Mouse (Mus musculus): Measurements from ENCODE around the gene Fam178b. TPM values are rescaled to one million over a fixed set of nuclear protein-coding genes. Genes with fewer than 3 reads are reported as not detected.

Gene Fam178b
- polyA plus RNA-seq, 1 experiment from 2014 or later: 0.59 TPM

GRCm38 (mm10) chr1:36522210-36522609 is 160.8 kb downstream of the Fam178b start:
- ATAC-seq (ENCODE audit: low FRiP score, low TSS enrichment) (no peak), DNase-seq (ENCODE audit: low spot score) (no peak)
- TF ChIP-seq EP300 (optimal IDR thresholded peaks at IDR 0.05): no peak
- TF ChIP-seq CTCF (IDR thresholded peaks at IDR 0.05; ENCODE audit: low read depth): no peak
- Histone ChIP-seq H3K4me3 (ENCODE audit: low read depth, low read length) (no peak overlapping the region), H3K4me2 (replicated peaks; ENCODE audit: low read depth) (no peak overlapping the region), H3K9me3 (ENCODE audit: control insufficient read depth, low read length) (no peaks in the 10 kb centered on the region), H3K27ac (replicated peaks) (no peak overlapping the region), H3K27me3 (ENCODE audit: control insufficient read depth, insufficient read depth, low read length) (no peaks in the 10 kb centered on the region), H3K4me1 (replicated peaks; ENCODE audit: control insufficient read depth, insufficient read depth) (no peaks in the 10 kb centered on the region), H3K36me3 (ENCODE audit: control insufficient read depth, insufficient read depth, low read length) (peaks cover 32% of the 10 kb centered on the region), H3K9ac (ENCODE audit: low read length) (no peak overlapping the region)
- 94% methylated on average over 7 of the region's 7 CpGs for WGBS

DNA sequence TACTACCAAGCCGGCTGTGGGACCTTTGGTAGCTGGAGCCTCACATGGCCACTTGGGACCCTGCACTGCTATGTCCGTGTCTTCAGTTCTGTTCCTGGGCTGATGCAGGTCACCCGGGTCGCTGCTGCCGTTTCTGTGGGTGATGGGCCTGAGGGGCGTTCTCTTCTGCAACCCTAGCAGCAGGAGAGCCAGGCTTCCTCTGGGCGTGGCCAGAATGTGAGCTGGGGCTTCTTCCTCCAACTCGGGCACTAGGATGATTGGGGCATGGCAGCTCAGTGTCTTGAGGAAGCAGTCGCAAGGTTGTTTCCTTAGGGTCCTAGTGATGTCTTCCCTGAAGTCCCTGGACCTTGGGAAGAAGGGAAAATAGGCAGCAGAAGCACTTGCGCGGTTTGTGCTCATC is 163.4 kb downstream of the Fam178b start:
- H3K36me3 ChIP-seq (ENCODE audit: control insufficient read depth, insufficient read depth, low read length): peaks cover 26% of the 10 kb centered on the region
- no peak for ATAC-seq (ENCODE audit: low FRiP score, low TSS enrichment)

GRCm38 (mm10) chr1:36518259-36518658 is 164.7 kb downstream of the Fam178b start:
- ATAC-seq (ENCODE audit: low FRiP score, low TSS enrichment) (no peak), DNase-seq (ENCODE audit: low spot score) (no peak)
- no peak overlapping the region for H3K27ac ChIP-seq (replicated peaks)
- WGBS: 76% methylated on average over 3 of the region's 3 CpGs
- H3K27me3 ChIP-seq (ENCODE audit: control insufficient read depth, insufficient read depth, low read length): no peaks in the 10 kb centered on the region
- H3K4me3 ChIP-seq (ENCODE audit: low read depth, low read length): no peak overlapping the region
- H3K36me3 ChIP-seq (ENCODE audit: control insufficient read depth, insufficient read depth, low read length): peaks cover 26% of the 10 kb centered on the region
- no peak overlapping the region for H3K4me2 ChIP-seq (replicated peaks; ENCODE audit: low read depth)
- TF ChIP-seq EP300 (optimal IDR thresholded peaks at IDR 0.05): no peak
- no peak for TF ChIP-seq CTCF (IDR thresholded peaks at IDR 0.05; ENCODE audit: low read depth)
- no peak overlapping the region for H3K9ac ChIP-seq (ENCODE audit: low read length)
- 0 out of 2 replicates have a peak, but pooled peaks cover 2% of the 10 kb centered on the region for H3K4me1 ChIP-seq (replicated peaks; ENCODE audit: control insufficient read depth, insufficient read depth)
- no peaks in the 10 kb centered on the region for H3K9me3 ChIP-seq (ENCODE audit: control insufficient read depth, low read length)

More for the DNA sequence above, 163.4 kb downstream of the Fam178b start:
- Histone ChIP-seq H3K9me3 (ENCODE audit: control insufficient read depth, low read length) (no peaks in the 10 kb centered on the region), H3K4me2 (replicated peaks; ENCODE audit: low read depth) (no peak overlapping the region), H3K27ac (replicated peaks) (no peak overlapping the region), H3K27me3 (ENCODE audit: control insufficient read depth, insufficient read depth, low read length) (no peaks in the 10 kb centered on the region), H3K4me3 (ENCODE audit: low read depth, low read length) (no peak overlapping the region), H3K4me1 (replicated peaks; ENCODE audit: control insufficient read depth, insufficient read depth) (no peaks in the 10 kb centered on the region), H3K9ac (ENCODE audit: low read length) (no peak overlapping the region)
- DNase-seq (ENCODE audit: low spot score): no peak
- 72% methylated on average over 11 of the region's 11 CpGs for WGBS
- TF ChIP-seq CTCF (IDR thresholded peaks at IDR 0.05; ENCODE audit: low read depth) (no peak), EP300 (optimal IDR thresholded peaks at IDR 0.05) (no peak)

- DNase-seq (ENCODE audit: low spot score) (peak; percentile 45), ATAC-seq (ENCODE audit: low FRiP score, low TSS enrichment) (no peak)
- no peak overlapping the region for H3K9ac ChIP-seq (ENCODE audit: low read length)
- TF ChIP-seq CTCF (IDR thresholded peaks at IDR 0.05; ENCODE audit: low read depth) (peak; percentile 69), EP300 (optimal IDR thresholded peaks at IDR 0.05) (no peak)
- no peak overlapping the region for H3K27ac ChIP-seq (replicated peaks)
- H3K4me3 ChIP-seq (ENCODE audit: low read depth, low read length): no peak overlapping the region; the same call in 1 of the 2 replicates
- peak overlapping the region; percentile 96 for H3K4me2 ChIP-seq (replicated peaks; ENCODE audit: low read depth)
- H3K36me3 ChIP-seq (ENCODE audit: control insufficient read depth, insufficient read depth, low read length): peaks cover 5% of the 10 kb centered on the region; the same call in 1 of the 2 replicates
- no peaks in the 10 kb centered on the region for H3K27me3 ChIP-seq (ENCODE audit: control insufficient read depth, insufficient read depth, low read length)
- whole genome bisulfite sequencing: 62% methylated on average over 2 of the region's 2 CpGs
- H3K9me3 ChIP-seq (ENCODE audit: control insufficient read depth, low read length): no peaks in the 10 kb centered on the region
- H3K4me1 ChIP-seq (replicated peaks; ENCODE audit: control insufficient read depth, insufficient read depth): peaks cover 2% of the 10 kb centered on the region; the same call in 1 of the 2 replicates
These were observed 169.3 kb downstream of the Fam178b start for GRCm38 (mm10) chr1:36513718-36514117.

DNA sequence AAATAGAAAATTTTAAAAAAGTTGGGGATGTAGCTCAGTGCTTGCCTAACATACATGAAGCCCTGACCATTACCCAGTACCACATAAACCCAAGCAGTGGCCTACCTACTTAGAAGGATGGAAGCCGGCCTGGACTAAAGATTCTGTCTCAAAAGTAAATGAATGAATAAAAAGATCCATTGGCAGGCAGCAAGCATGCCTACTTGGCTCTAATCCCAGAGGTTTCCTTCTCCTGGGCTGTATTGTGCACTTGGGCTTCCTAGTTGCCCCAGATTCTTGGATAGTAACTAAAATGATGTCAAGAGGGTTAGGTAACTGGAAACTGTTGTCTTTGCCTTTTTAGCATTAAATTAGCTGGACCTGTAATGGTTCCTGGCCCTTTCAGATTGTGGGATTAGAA is 169.7 kb downstream of the Fam178b start:
- Histone ChIP-seq H3K4me1 (replicated peaks; ENCODE audit: control insufficient read depth, insufficient read depth) (peaks cover 2% of the 10 kb centered on the region; the same call in 1 of the 2 replicates), H3K27ac (replicated peaks) (no peak overlapping the region), H3K4me3 (ENCODE audit: low read depth, low read length) (peak overlapping the region; percentile 98), H3K27me3 (ENCODE audit: control insufficient read depth, insufficient read depth, low read length) (no peaks in the 10 kb centered on the region), H3K4me2 (replicated peaks; ENCODE audit: low read depth) (peak overlapping the region; percentile 96), H3K9ac (ENCODE audit: low read length) (peak overlapping the region; percentile 96), H3K9me3 (ENCODE audit: control insufficient read depth, low read length) (no peaks in the 10 kb centered on the region), H3K36me3 (ENCODE audit: control insufficient read depth, insufficient read depth, low read length) (peaks cover 5% of the 10 kb centered on the region; the same call in 1 of the 2 replicates)
- TF ChIP-seq CTCF (IDR thresholded peaks at IDR 0.05; ENCODE audit: low read depth): no peak
- no peak for ATAC-seq (ENCODE audit: low FRiP score, low TSS enrichment)
- 4% methylated on average over 1 of the region's 1 CpGs for WGBS
- DNase-seq (ENCODE audit: low spot score): no peak

GRCm38 (mm10) chr1:36512966-36513280 is 170.1 kb downstream of the Fam178b start:
- no peaks in the 10 kb centered on the region for H3K9me3 ChIP-seq (ENCODE audit: control insufficient read depth, low read length)
- H3K36me3 ChIP-seq (ENCODE audit: control insufficient read depth, insufficient read depth, low read length): peaks cover 4% of the 10 kb centered on the region; the same call in 1 of the 2 replicates
- H3K4me2 ChIP-seq (replicated peaks; ENCODE audit: low read depth): peak overlapping the region; percentile 96
- TF ChIP-seq CTCF (IDR thresholded peaks at IDR 0.05; ENCODE audit: low read depth): no peak
- no peak for TF ChIP-seq EP300 (optimal IDR thresholded peaks at IDR 0.05)
- H3K9ac ChIP-seq (ENCODE audit: low read length): peak overlapping the region; percentile 96
- 3% methylated on average over 16 of the region's 16 CpGs for WGBS
- DNase-seq (ENCODE audit: low spot score) (no peak), ATAC-seq (ENCODE audit: low FRiP score, low TSS enrichment) (no peak)
- peak overlapping the region; percentile 98 for H3K4me3 ChIP-seq (ENCODE audit: low read depth, low read length)
- H3K27ac ChIP-seq (replicated peaks): no peak overlapping the region; the same call in 1 of the 2 replicates
- H3K27me3 ChIP-seq (ENCODE audit: control insufficient read depth, insufficient read depth, low read length): no peaks in the 10 kb centered on the region
- peaks cover 2% of the 10 kb centered on the region; the same call in 1 of the 2 replicates for H3K4me1 ChIP-seq (replicated peaks; ENCODE audit: control insufficient read depth, insufficient read depth)

Small RNAs within 50 kb of the gene (microRNA-seq; reads per million reads assigned to microRNA genes)
- gene Gm24133: not detected

Other genes with a start within 250 kb of the Fam178b start
- 15.7 and 16.5 TPM in 2 replicates for gene Lman2l, start 237.9 kb downstream of the Fam178b start, polyA plus RNA-seq (2015; fragmentation: Nextera tagmentation; extraction: Ambion mirVana)
- 18.2 and 19.1 TPM in 2 replicates for gene Cnnm4, start 211.6 kb downstream of the Fam178b start, polyA plus RNA-seq (2015; fragmentation: Nextera tagmentation; extraction: Ambion mirVana)
- 1.6 and 2.0 TPM in 2 replicates for gene Cnnm3, start 171.3 kb downstream of the Fam178b start, polyA plus RNA-seq (2015; fragmentation: Nextera tagmentation; extraction: Ambion mirVana)
- gene Ankrd23, start 146.3 kb downstream of the Fam178b start, polyA plus RNA-seq (2015; fragmentation: Nextera tagmentation; extraction: Ambion mirVana): 6.1 and 8.5 TPM in 2 replicates
- 0.28 and 0.33 TPM in 2 replicates for gene Gm42417, start 143.8 kb downstream of the Fam178b start, polyA plus RNA-seq (2015; fragmentation: Nextera tagmentation; extraction: Ambion mirVana)
- 19.5 and 20.1 TPM in 2 replicates for gene Ankrd39, start 135.7 kb downstream of the Fam178b start, polyA plus RNA-seq (2015; fragmentation: Nextera tagmentation; extraction: Ambion mirVana)
- gene Sema4c, start 124.8 kb downstream of the Fam178b start, polyA plus RNA-seq (2015; fragmentation: Nextera tagmentation; extraction: Ambion mirVana): 5.0 and 5.1 TPM in 2 replicates
- 829 and 834 TPM in 2 replicates for gene Cox5b, start 8.3 kb upstream of the Fam178b start, polyA plus RNA-seq (2015; fragmentation: Nextera tagmentation; extraction: Ambion mirVana)
- 0.16 TPM in 1 of 2 replicates, not detected in the other for gene 4933424G06Rik, start 27.0 kb upstream of the Fam178b start, polyA plus RNA-seq (2015; fragmentation: Nextera tagmentation; extraction: Ambion mirVana)
- 60.5 and 62.2 TPM in 2 replicates for gene Actr1b, start 31.2 kb upstream of the Fam178b start, polyA plus RNA-seq (2015; fragmentation: Nextera tagmentation; extraction: Ambion mirVana)
- gene Zap70, start 78.6 kb upstream of the Fam178b start, polyA plus RNA-seq (2015; fragmentation: Nextera tagmentation; extraction: Ambion mirVana): 0.25 and 0.42 TPM in 2 replicates